Mouse (Mus musculus): ENCODE results near the gene Olfr766-ps1.
A peak's percentile ranks its signal among the peaks of the same experiment; 100 is the strongest.
"Not testable (repeated sequence)": the region's sequence is repeated elsewhere in the genome, so short reads cannot be mapped to it uniquely, and the experiment has no call there.

The Olfr766-ps1 gene

GRCm38 (mm10) chr10:129068877-129069276 lies at the start of gene Olfr766-ps1:
Gene Olfr766-ps1, minus strand, starts transcription at chr10:129068977.
- no peak for DNase-seq

GRCm38 (mm10) chr10:129117761-129118160 lies 49.0 kb upstream of the Olfr766-ps1 start, which contains the start of gene Olfr769:
Gene Olfr769, minus strand, starts transcription at chr10:129117861.
- no peak for DNase-seq

- DNase-seq, result no peak
Observed at GRCm38 (mm10) chr10:129115146-129115545, 46.4 kb upstream of the Olfr766-ps1 start.

GRCm38 (mm10) chr10:129101231-129101630 lies 32.5 kb upstream of the Olfr766-ps1 start:
- DNase-seq, result no peak

GRCm38 (mm10) chr10:129099275-129099674 lies 30.5 kb upstream of the Olfr766-ps1 start, which contains the start of gene Olfr768:
Gene Olfr768, minus strand, starts transcription at chr10:129099375.
- DNase-seq, result no peak

GRCm38 (mm10) chr10:129082810-129083209 lies 14.0 kb upstream of the Olfr766-ps1 start, which contains the start of gene Olfr767:
Gene Olfr767, minus strand, starts transcription at chr10:129082910.
- DNase-seq, result not testable (repeated sequence)

- DNase-seq, result not testable (repeated sequence)
Observed at GRCm38 (mm10) chr10:129049898-129050297, 18.9 kb downstream of the Olfr766-ps1 start, which contains the start of gene Olfr765. Gene Olfr765, minus strand, starts transcription at chr10:129049998.

GRCm38 (mm10) chr10:129039796-129040195 lies 29.0 kb downstream of the Olfr766-ps1 start, which contains the start of gene Olfr764-ps1:
Gene Olfr764-ps1, minus strand, starts transcription at chr10:129039896.
- no peak for DNase-seq

GRCm38 (mm10) chr10:129028343-129028742 lies 40.4 kb downstream of the Olfr766-ps1 start:
- no peak for DNase-seq

- DNase-seq, result peak; percentile 1
Observed at GRCm38 (mm10) chr10:129026018-129026662, 42.6 kb downstream of the Olfr766-ps1 start.

GRCm38 (mm10) chr10:129023319-129023718 lies 45.5 kb downstream of the Olfr766-ps1 start:
- DNase-seq, result no peak

- DNase-seq, result no peak
Observed at GRCm38 (mm10) chr10:129014477-129014876, 54.3 kb downstream of the Olfr766-ps1 start.

All from cerebellum, adult 11 months (tissue).